Mouse (Mus musculus): ENCODE data around the gene Ipo5. TPM values are rescaled to one million over a fixed set of nuclear protein-coding genes. Genes with fewer than 3 reads are reported as not detected.
A peak's percentile ranks its signal among the peaks of the same experiment; 100 is the strongest.

Ipo5 gene
- 89.4 TPM for polyA plus RNA-seq (2012; fragmentation: generic; extraction: Trizol)
- long read RNA-seq, experiment 1, full-length matches to known transcripts, result 32 of 68 reads
- long read RNA-seq, experiment 1, partial matches to known transcripts, result 28 of 68 reads
- long read RNA-seq, experiment 1, other reads (novel, unspliced or antisense), result 8 of 68 reads
- long read RNA-seq, experiment 2, full-length matches to known transcripts, result 1,592 of 1,815 reads
- long read RNA-seq, experiment 2, partial matches to known transcripts, result 132 of 1,815 reads
- long read RNA-seq, experiment 2, other reads (novel, unspliced or antisense), result 91 of 1,815 reads

GRCm38 (mm10) chr14:120910733-120911324, at the start of gene Ipo5:
TSS of gene Ipo5 (plus strand) at chr14:120911224.
- Histone ChIP-seq H3K79me3 (ENCODE audit: low read depth) (peaks cover 44% of the 10 kb centered on the region), H3K79me2 (ENCODE audit: control insufficient read depth, insufficient read depth) (peaks cover 48% of the 10 kb centered on the region), H3K36me3 (ENCODE audit: control insufficient read depth, insufficient read depth) (peaks cover 12% of the 10 kb centered on the region), H3K4me3 (ENCODE audit: insufficient read depth, poor library complexity, severe bottlenecking) (peak within 1 kb of the TSS; percentile 74), H3K27me3 (ENCODE audit: control insufficient read depth, insufficient read depth, insufficient read length) (no peaks in the 10 kb centered on the region), H3ac (ENCODE audit: control insufficient read depth, insufficient read length, low read depth) (peak within 1 kb of the TSS; percentile 97)
- TF ChIP-seq CTCF (IDR thresholded peaks at IDR 0.05; ENCODE audit: control insufficient read depth, insufficient read depth, insufficient read length) (no peak), MAX (IDR thresholded peaks at IDR 0.05) (no peak), MYOG (IDR thresholded peaks at IDR 0.05; ENCODE audit: control insufficient read depth, extremely low read depth, insufficient read length) (no peak), USF1 (IDR thresholded peaks at IDR 0.05; ENCODE audit: low read depth) (no peak), CEBPB (IDR thresholded peaks at IDR 0.05; ENCODE audit: low read depth) (no peak), FOSL1 (IDR thresholded peaks at IDR 0.05; ENCODE audit: insufficient read depth, low read length, poor library complexity, severe bottlenecking) (no peak), MYOD1 (IDR thresholded peaks at IDR 0.05; ENCODE audit: control insufficient read depth, insufficient read length, low read depth) (no peak)

GRCm38 (mm10) chr14:120863205-120863604, 47.8 kb upstream of the Ipo5 start:
- no peak for TF ChIP-seq MYOG (IDR thresholded peaks at IDR 0.05; ENCODE audit: control insufficient read depth, extremely low read depth, insufficient read length)
- TF ChIP-seq USF1 (IDR thresholded peaks at IDR 0.05; ENCODE audit: low read depth), result no peak
- no peak for TF ChIP-seq MYOD1 (IDR thresholded peaks at IDR 0.05; ENCODE audit: control insufficient read depth, insufficient read length, low read depth)
- no peak for TF ChIP-seq CTCF (IDR thresholded peaks at IDR 0.05; ENCODE audit: control insufficient read depth, insufficient read depth, insufficient read length)
- TF ChIP-seq CEBPB (IDR thresholded peaks at IDR 0.05; ENCODE audit: low read depth), result no peak
- no peak for TF ChIP-seq FOSL1 (IDR thresholded peaks at IDR 0.05; ENCODE audit: insufficient read depth, low read length, poor library complexity, severe bottlenecking)
- no peak for TF ChIP-seq MAX (IDR thresholded peaks at IDR 0.05)
- Histone ChIP-seq H3K79me3 (ENCODE audit: low read depth) (no peaks in the 10 kb centered on the region), H3K4me3 (ENCODE audit: insufficient read depth, poor library complexity, severe bottlenecking) (no peak overlapping the region), H3K79me2 (ENCODE audit: control insufficient read depth, insufficient read depth) (no peaks in the 10 kb centered on the region), H3K36me3 (ENCODE audit: control insufficient read depth, insufficient read depth) (no peaks in the 10 kb centered on the region), H3K27me3 (ENCODE audit: control insufficient read depth, insufficient read depth, insufficient read length) (no peaks in the 10 kb centered on the region), H3ac (ENCODE audit: control insufficient read depth, insufficient read length, low read depth) (no peak overlapping the region)

GRCm38 (mm10) chr14:120864896-120865295, 46.1 kb upstream of the Ipo5 start:
- Histone ChIP-seq H3ac (ENCODE audit: control insufficient read depth, insufficient read length, low read depth) (no peak overlapping the region), H3K27me3 (ENCODE audit: control insufficient read depth, insufficient read depth, insufficient read length) (no peaks in the 10 kb centered on the region), H3K4me3 (ENCODE audit: insufficient read depth, poor library complexity, severe bottlenecking) (no peak overlapping the region), H3K79me2 (ENCODE audit: control insufficient read depth, insufficient read depth) (no peaks in the 10 kb centered on the region), H3K79me3 (ENCODE audit: low read depth) (no peaks in the 10 kb centered on the region), H3K36me3 (ENCODE audit: control insufficient read depth, insufficient read depth) (no peaks in the 10 kb centered on the region)
- TF ChIP-seq CTCF (IDR thresholded peaks at IDR 0.05; ENCODE audit: control insufficient read depth, insufficient read depth, insufficient read length) (no peak), MAX (IDR thresholded peaks at IDR 0.05) (no peak), CEBPB (IDR thresholded peaks at IDR 0.05; ENCODE audit: low read depth) (no peak), USF1 (IDR thresholded peaks at IDR 0.05; ENCODE audit: low read depth) (no peak), FOSL1 (IDR thresholded peaks at IDR 0.05; ENCODE audit: insufficient read depth, low read length, poor library complexity, severe bottlenecking) (no peak), MYOG (IDR thresholded peaks at IDR 0.05; ENCODE audit: control insufficient read depth, extremely low read depth, insufficient read length) (no peak), MYOD1 (IDR thresholded peaks at IDR 0.05; ENCODE audit: control insufficient read depth, insufficient read length, low read depth) (no peak)

DNA sequence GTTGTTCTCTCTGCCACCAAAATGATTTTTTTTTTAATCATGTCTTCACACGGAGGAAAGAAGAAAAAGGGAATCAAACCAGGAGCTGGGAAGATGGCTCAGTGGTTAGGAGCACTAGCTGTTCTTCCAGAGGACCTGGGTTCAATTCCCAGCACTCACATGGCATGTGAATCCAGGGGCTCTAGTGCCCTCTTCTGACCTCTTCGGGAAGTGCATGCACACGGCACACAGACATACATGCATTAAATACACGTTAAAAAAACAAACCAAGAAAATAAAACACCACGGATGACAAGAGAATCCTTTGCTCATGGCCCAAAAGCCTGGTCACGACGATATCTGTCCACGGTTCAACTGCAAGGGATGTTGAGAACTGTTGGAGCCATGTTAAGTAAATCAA, 44.5 kb upstream of the Ipo5 start:
- H3K79me3 ChIP-seq (ENCODE audit: low read depth), result no peaks in the 10 kb centered on the region
- TF ChIP-seq MYOG (IDR thresholded peaks at IDR 0.05; ENCODE audit: control insufficient read depth, extremely low read depth, insufficient read length), result no peak
- no peak for TF ChIP-seq MAX (IDR thresholded peaks at IDR 0.05)
- no peak for TF ChIP-seq FOSL1 (IDR thresholded peaks at IDR 0.05; ENCODE audit: insufficient read depth, low read length, poor library complexity, severe bottlenecking)
- TF ChIP-seq CEBPB (IDR thresholded peaks at IDR 0.05; ENCODE audit: low read depth), result no peak
- no peak for TF ChIP-seq MYOD1 (IDR thresholded peaks at IDR 0.05; ENCODE audit: control insufficient read depth, insufficient read length, low read depth)
- TF ChIP-seq USF1 (IDR thresholded peaks at IDR 0.05; ENCODE audit: low read depth), result no peak
- TF ChIP-seq CTCF (IDR thresholded peaks at IDR 0.05; ENCODE audit: control insufficient read depth, insufficient read depth, insufficient read length), result no peak

GRCm38 (mm10) chr14:120867121-120867520, 43.9 kb upstream of the Ipo5 start:
- no peaks in the 10 kb centered on the region for H3K27me3 ChIP-seq (ENCODE audit: control insufficient read depth, insufficient read depth, insufficient read length)
- H3ac ChIP-seq (ENCODE audit: control insufficient read depth, insufficient read length, low read depth), result no peak overlapping the region
- H3K36me3 ChIP-seq (ENCODE audit: control insufficient read depth, insufficient read depth), result no peaks in the 10 kb centered on the region
- no peaks in the 10 kb centered on the region for H3K79me3 ChIP-seq (ENCODE audit: low read depth)
- H3K4me3 ChIP-seq (ENCODE audit: insufficient read depth, poor library complexity, severe bottlenecking), result no peak overlapping the region
- TF ChIP-seq USF1 (IDR thresholded peaks at IDR 0.05; ENCODE audit: low read depth), result no peak
- no peak for TF ChIP-seq MYOG (IDR thresholded peaks at IDR 0.05; ENCODE audit: control insufficient read depth, extremely low read depth, insufficient read length)
- no peak for TF ChIP-seq FOSL1 (IDR thresholded peaks at IDR 0.05; ENCODE audit: insufficient read depth, low read length, poor library complexity, severe bottlenecking)
- TF ChIP-seq MYOD1 (IDR thresholded peaks at IDR 0.05; ENCODE audit: control insufficient read depth, insufficient read length, low read depth), result no peak
- no peak for TF ChIP-seq MAX (IDR thresholded peaks at IDR 0.05)
- TF ChIP-seq CTCF (IDR thresholded peaks at IDR 0.05; ENCODE audit: control insufficient read depth, insufficient read depth, insufficient read length), result no peak
- no peak for TF ChIP-seq CEBPB (IDR thresholded peaks at IDR 0.05; ENCODE audit: low read depth)
- H3K79me2 ChIP-seq (ENCODE audit: control insufficient read depth, insufficient read depth), result no peaks in the 10 kb centered on the region

More for the DNA sequence above, 44.5 kb upstream of the Ipo5 start:
- Histone ChIP-seq H3ac (ENCODE audit: control insufficient read depth, insufficient read length, low read depth) (no peak overlapping the region), H3K4me3 (ENCODE audit: insufficient read depth, poor library complexity, severe bottlenecking) (no peak overlapping the region), H3K36me3 (ENCODE audit: control insufficient read depth, insufficient read depth) (no peaks in the 10 kb centered on the region), H3K27me3 (ENCODE audit: control insufficient read depth, insufficient read depth, insufficient read length) (no peaks in the 10 kb centered on the region), H3K79me2 (ENCODE audit: control insufficient read depth, insufficient read depth) (no peaks in the 10 kb centered on the region)
